Mouse (Mus musculus) liver, embryonic 15.5 days (tissue): ENCODE results near the gene Nek6. TPM values are rescaled to one million over a fixed set of nuclear protein-coding genes. Genes with fewer than 3 reads are reported as not detected.

ENCODE experiments used
- ATAC-seq: fragments of 200-750 bp; cut with Nextera tagmentation; 2 replicates; pipeline ENCODE4 v1.8.0; 2017; ENCODE audit warnings: moderate number of reproducible peaks, mild to moderate bottlenecking, moderate library complexity; ENCODE audit not compliant: insufficient read depth
- H3K27ac ChIP-seq: fragments of 300-500 bp; sonication (generic); replicated peaks from 2 replicates; pipeline ENCODE4 v1.5.1; 2015; ENCODE audit warnings: mild to moderate bottlenecking, inconsistent platforms
- H3K27me3 ChIP-seq: fragments of 300-500 bp; sonication (generic); 2 replicates; pipeline ENCODE4 v1.6.1; 2015; ENCODE audit warnings: mild to moderate bottlenecking, inconsistent platforms
- H3K36me3 ChIP-seq: fragments of 300-500 bp; sonication (generic); replicated peaks from 2 replicates; pipeline ENCODE4 v1.6.1; 2015; ENCODE audit warnings: moderate library complexity, mild to moderate bottlenecking, inconsistent platforms
- H3K4me1 ChIP-seq: fragments of 300-500 bp; sonication (generic); replicated peaks from 2 replicates; pipeline ENCODE4 v1.6.1; 2015; ENCODE audit warnings: inconsistent platforms
- H3K4me2 ChIP-seq: fragments of 300-500 bp; sonication (generic); 2 replicates; pipeline ENCODE4 v1.6.1; 2015; ENCODE audit warnings: moderate library complexity, mild to moderate bottlenecking, inconsistent platforms
- H3K4me3 ChIP-seq: fragments of 300-500 bp; sonication (generic); replicated peaks from 2 replicates; pipeline ENCODE4 v1.5.1; 2015; ENCODE audit warnings: mild to moderate bottlenecking, inconsistent platforms
- H3K9ac ChIP-seq: fragments of 300-500 bp; sonication (generic); 2 replicates; pipeline ENCODE4 v1.6.1; 2015; ENCODE audit warnings: moderate library complexity, mild to moderate bottlenecking, inconsistent platforms
- H3K9me3 ChIP-seq: fragments of 300-500 bp; sonication (generic); replicated peaks from 2 replicates; pipeline ENCODE4 v1.6.1; 2016; ENCODE audit warnings: inconsistent platforms
- WGBS: fragments of 180-500 bp; shearing (Covaris S2); methylation state at CpG from one replicate; pipeline ENCODE4 v1.1.7; 2015; ENCODE audit warnings: mixed read lengths; ENCODE audit not compliant: insufficient replicate concordance; 5-methylcytosine and 5-hydroxymethylcytosine counted together
- polyA plus RNA-seq: library from polyadenylated mRNA; unstranded; fragments of >200 nt; fragmentation: Nextera tagmentation; extraction: Ambion mirVana; gene quantifications from 2 replicates; pipeline ENCODE4 v1.2.1, GENCODE M21; 2015

Gene Nek6
- polyA plus RNA-seq, 1 experiment from 2014 or later = 36.2 TPM

DNA sequence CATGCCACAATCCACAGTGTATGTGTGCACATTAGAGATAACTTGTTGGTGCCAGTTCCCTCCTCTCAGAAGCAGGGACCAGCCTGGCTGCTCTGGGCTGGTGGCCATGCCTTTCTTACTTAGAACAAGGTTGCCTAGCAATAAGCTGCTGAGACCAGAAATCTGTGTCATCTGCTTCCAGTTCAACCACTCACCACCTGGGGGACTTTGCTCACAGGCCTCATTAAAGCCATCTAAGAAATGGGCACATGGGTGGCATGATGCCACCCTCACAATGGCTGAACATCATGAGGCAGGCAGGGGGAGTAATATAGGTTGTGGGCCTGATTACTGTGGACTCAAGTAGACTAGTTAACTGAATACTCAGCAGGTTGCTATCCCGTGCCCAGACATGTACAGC is 1.3 kb upstream of the Nek6 start:
- H3K27me3 ChIP-seq = peaks cover 75% of the 10 kb centered on the region
- H3K4me2 ChIP-seq = no peak overlapping the region
- H3K36me3 ChIP-seq = no peaks in the 10 kb centered on the region
- H3K4me1 ChIP-seq = peaks cover 52% of the 10 kb centered on the region
- no peak for ATAC-seq
- 63% methylated on average over 1 of the region's 1 CpGs for WGBS
- H3K27ac ChIP-seq = no peak overlapping the region
- H3K4me3 ChIP-seq = no peak overlapping the region
- no peaks in the 10 kb centered on the region for H3K9me3 ChIP-seq
- H3K9ac ChIP-seq = no peak overlapping the region

DNA sequence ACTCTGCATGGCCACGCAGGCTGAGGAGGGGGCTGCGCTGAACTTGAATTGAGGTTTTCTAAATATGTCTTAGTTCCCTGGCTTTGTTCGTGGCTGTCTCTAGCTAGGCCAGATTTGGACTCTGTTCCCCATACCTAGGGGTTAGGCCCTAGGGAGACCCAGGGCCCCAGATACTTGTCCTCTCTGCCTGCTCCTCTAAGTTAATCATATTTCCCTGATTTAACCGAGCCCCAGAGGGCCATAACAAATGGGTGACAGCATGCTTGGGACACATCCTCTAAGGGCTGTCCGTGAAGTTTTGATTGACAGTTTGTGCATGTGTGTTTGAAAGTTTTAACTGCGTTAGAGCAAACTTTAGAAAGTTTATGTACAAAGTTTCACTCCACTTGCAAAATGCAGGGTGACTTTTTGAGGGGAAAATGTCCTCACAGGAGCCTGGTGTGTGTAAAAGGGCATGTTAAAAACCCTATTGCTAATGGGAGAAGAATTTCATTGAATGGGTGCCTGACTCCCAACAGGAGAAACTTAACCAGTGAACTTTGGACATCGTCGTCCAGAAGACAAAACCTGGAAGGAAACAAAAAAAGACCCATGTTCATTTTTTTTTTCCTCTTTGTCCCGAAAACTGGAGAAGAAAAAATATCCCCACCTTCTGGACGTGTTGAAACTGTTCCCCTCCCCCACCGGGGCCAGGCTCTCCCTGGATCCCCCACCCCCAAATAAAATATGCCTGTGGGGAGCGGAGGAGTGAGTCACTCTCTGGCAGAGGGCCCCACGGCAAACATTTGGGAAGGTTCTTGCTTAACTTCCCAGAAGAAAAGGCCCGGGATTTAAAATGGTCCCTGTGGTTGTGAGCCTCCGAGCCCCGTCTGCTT is 1.1 kb downstream of the Nek6 start:
- 29% methylated on average over 16 of the region's 16 CpGs for WGBS
- Histone ChIP-seq H3K27ac (peak overlapping the region; percentile 72), H3K4me1 (peaks cover 60% of the 10 kb centered on the region), H3K36me3 (no peaks in the 10 kb centered on the region; the same call in 1 of the 2 replicates), H3K27me3 (peaks cover 64% of the 10 kb centered on the region), H3K9me3 (no peaks in the 10 kb centered on the region), H3K4me2 (peak overlapping the region; percentile 82), H3K9ac (peak overlapping the region; percentile 66; the same call in 1 of the 2 replicates), H3K4me3 (peak overlapping the region; percentile 69)
- no peak for ATAC-seq

DNA sequence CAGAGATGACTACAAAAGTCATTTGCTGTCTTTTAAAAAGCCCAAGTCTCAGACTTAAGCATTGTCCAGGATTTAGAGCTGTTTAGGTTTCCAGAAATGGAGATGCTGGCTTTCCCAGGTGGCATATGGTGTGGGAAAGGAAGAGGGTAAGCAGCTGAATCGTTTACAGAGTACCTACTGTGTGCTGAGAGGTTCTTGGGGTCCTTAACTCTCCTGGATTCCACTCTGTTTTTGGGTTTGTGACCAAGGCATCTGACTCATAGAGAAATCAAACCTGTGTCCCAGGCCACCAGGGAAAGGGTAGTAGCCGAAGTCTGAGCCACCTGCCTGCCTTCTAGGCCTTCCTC is 1.7 kb downstream of the Nek6 start:
- peaks cover 3% of the 10 kb centered on the region; the same call in 1 of the 2 replicates for H3K36me3 ChIP-seq
- ATAC-seq = no peak
- H3K9ac ChIP-seq = no peak overlapping the region
- H3K27ac ChIP-seq = peak overlapping the region; percentile 72
- WGBS = 67% methylated on average over 2 of the region's 2 CpGs
- peaks cover 62% of the 10 kb centered on the region for H3K27me3 ChIP-seq
- H3K4me2 ChIP-seq = peak overlapping the region; percentile 82
- no peaks in the 10 kb centered on the region for H3K9me3 ChIP-seq
- H3K4me1 ChIP-seq = peaks cover 57% of the 10 kb centered on the region
- H3K4me3 ChIP-seq = peak overlapping the region; percentile 69

DNA sequence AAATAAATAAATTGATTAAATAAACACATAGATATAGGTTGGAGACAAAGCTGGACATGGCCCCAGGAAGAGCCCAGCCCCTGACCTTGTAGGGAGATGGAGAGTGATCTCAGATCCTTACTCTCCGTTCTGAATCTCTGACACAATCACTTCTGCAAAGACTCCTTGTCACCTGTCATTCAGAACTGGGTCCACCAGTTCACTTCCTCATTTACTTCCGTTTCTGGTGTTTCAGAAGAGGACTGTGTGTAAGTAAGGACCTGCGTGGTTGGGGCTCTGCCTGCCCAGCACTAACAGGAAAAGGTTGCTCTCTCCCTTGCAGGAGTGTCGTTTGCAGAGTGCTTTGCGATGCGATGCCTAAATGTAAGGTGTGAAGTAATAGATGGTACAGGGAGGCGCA is 3.0 kb downstream of the Nek6 start:
- Histone ChIP-seq H3K27me3 (peaks cover 50% of the 10 kb centered on the region), H3K27ac (no peak overlapping the region), H3K4me1 (peaks cover 69% of the 10 kb centered on the region), H3K4me3 (no peak overlapping the region), H3K4me2 (no peak overlapping the region), H3K9me3 (no peaks in the 10 kb centered on the region), H3K9ac (no peak overlapping the region), H3K36me3 (peaks cover 3% of the 10 kb centered on the region; the same call in 1 of the 2 replicates)
- 23% methylated on average over 7 of the region's 7 CpGs for WGBS
- ATAC-seq = no peak

DNA sequence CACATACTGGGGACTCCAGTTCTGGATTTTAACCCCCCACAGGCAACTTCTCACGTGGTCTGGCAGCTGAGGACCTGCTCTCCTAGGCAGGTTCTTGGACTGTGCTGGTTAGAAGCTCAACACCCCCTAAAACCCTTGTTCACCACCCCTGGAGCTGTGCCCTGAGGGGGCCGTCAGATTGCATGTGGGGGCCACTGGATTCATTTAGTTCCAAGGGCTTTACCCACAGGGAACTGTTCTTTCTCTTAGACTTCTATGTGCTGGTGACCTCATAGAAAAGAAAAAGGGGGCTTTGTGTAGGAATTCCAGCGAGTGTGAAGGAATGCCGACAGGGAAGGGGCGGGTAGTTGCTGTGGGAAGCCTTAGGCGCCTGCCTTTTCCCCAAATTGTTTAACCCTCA is 4.0 kb downstream of the Nek6 start:
- Histone ChIP-seq H3K27ac (no peak overlapping the region; the same call in 1 of the 2 replicates), H3K9me3 (no peaks in the 10 kb centered on the region), H3K27me3 (peaks cover 40% of the 10 kb centered on the region), H3K4me2 (no peak overlapping the region), H3K4me3 (no peak overlapping the region), H3K36me3 (peaks cover 3% of the 10 kb centered on the region; the same call in 1 of the 2 replicates), H3K4me1 (peaks cover 74% of the 10 kb centered on the region), H3K9ac (no peak overlapping the region)
- WGBS = 66% methylated on average over 6 of the region's 6 CpGs
- ATAC-seq = no peak

DNA sequence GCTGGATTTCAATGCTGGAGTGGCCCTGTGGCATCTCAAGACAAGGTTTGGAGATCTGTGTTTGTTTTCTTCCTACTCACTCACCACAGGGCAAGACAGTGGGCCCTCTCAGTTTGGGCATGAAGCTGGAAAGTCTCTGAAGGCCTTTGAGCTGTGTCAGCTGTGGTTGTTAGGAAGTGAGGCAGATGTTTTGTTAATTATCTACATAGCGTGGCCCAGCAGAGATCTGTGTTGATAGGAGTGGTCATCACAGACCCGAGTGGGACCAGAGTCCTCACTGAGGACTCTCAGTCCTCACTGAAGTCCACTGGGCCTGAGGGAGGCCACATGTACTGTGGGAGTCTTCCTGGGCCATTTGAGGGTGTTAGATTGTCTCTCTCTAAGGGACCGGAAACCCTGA is 5.0 kb downstream of the Nek6 start:
- H3K4me1 ChIP-seq = peaks cover 71% of the 10 kb centered on the region
- H3K9ac ChIP-seq = no peak overlapping the region
- peaks cover 32% of the 10 kb centered on the region for H3K27me3 ChIP-seq
- no peak for ATAC-seq
- H3K9me3 ChIP-seq = no peaks in the 10 kb centered on the region
- peaks cover 3% of the 10 kb centered on the region; the same call in 1 of the 2 replicates for H3K36me3 ChIP-seq
- no peak overlapping the region for H3K27ac ChIP-seq
- 52% methylated on average over 3 of the region's 3 CpGs for WGBS
- no peak overlapping the region for H3K4me2 ChIP-seq
- no peak overlapping the region for H3K4me3 ChIP-seq

DNA sequence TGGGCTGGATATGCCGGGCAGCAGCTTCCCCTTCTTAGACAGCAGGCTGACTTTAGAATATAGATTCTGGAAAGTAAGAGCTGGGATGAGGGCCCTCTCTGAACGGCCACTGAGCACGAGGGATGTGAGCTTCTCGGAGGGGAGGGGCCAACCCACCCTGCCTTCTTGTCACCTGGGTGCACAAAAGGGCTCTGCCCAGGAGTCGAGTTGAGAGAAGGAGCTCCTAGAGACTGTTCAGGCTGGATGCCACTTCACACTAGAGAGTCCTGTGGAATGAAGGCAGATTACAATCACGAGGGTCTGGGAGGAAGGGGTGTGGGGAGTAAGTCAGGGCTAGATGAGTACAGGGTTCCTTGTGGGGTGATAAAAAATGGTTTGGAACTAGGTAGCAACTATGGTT is 5.6 kb downstream of the Nek6 start:
- Histone ChIP-seq H3K9ac (no peak overlapping the region), H3K4me3 (no peak overlapping the region), H3K27me3 (peaks cover 26% of the 10 kb centered on the region), H3K4me1 (peaks cover 69% of the 10 kb centered on the region), H3K36me3 (peaks cover 3% of the 10 kb centered on the region; the same call in 1 of the 2 replicates), H3K27ac (no peak overlapping the region), H3K9me3 (no peaks in the 10 kb centered on the region), H3K4me2 (no peak overlapping the region)
- 51% methylated on average over 6 of the region's 6 CpGs for WGBS
- no peak for ATAC-seq

DNA sequence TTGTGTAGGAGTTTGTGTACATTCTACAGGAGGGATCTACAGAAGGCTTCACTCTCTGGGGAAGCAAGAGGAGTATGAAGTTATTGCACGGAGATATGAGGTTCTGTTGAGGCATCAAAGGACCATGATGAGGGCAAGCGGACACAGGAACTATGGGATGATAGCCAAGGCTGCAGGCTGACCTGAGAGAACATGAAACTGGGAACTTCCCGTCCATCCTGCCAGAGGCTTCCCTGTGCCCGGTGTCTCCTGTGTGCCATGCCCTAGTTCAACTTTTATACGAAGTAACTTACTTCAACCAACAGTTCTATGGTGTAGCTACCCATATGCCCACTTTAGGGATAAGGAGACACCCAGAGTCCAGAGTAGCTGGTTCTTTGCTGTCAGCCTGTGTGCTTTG is 7.3 kb downstream of the Nek6 start:
- 68% methylated on average over 5 of the region's 5 CpGs for WGBS
- peaks cover 61% of the 10 kb centered on the region for H3K4me1 ChIP-seq
- no peak overlapping the region; the same call in 1 of the 2 replicates for H3K27ac ChIP-seq
- no peaks in the 10 kb centered on the region for H3K9me3 ChIP-seq
- H3K4me3 ChIP-seq = no peak overlapping the region
- ATAC-seq = no peak
- H3K4me2 ChIP-seq = no peak overlapping the region
- H3K36me3 ChIP-seq = peaks cover 3% of the 10 kb centered on the region; the same call in 1 of the 2 replicates
- peaks cover 10% of the 10 kb centered on the region for H3K27me3 ChIP-seq
- H3K9ac ChIP-seq = no peak overlapping the region

DNA sequence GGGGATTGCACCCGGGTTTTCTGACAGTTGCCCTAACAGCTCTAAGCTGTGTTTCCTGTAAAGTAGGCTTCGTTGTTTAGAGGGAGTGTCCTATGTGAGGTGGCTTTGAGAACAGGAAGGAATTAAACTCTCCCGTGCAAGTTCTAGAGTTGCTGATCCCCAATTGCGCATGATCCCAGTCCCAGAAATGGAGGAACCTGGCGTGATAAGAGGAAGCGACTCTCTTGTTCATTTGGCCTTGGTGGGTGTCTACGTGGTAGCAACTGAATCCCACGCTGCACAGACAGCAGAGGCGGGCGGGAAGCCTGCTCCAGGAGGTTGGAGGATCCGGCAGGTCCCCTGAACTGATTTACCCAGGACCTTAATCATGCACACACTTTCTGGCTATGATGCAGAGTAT is 8.5 kb downstream of the Nek6 start:
- whole genome bisulfite sequencing = 47% methylated on average over 11 of the region's 11 CpGs
- no peak overlapping the region for H3K4me3 ChIP-seq
- no peak overlapping the region for H3K27ac ChIP-seq
- H3K4me1 ChIP-seq = peaks cover 61% of the 10 kb centered on the region
- H3K36me3 ChIP-seq = peaks cover 3% of the 10 kb centered on the region; the same call in 1 of the 2 replicates
- ATAC-seq = no peak
- H3K4me2 ChIP-seq = no peak overlapping the region
- H3K9ac ChIP-seq = no peak overlapping the region
- no peaks in the 10 kb centered on the region; the same call in 1 of the 2 replicates for H3K27me3 ChIP-seq
- H3K9me3 ChIP-seq = no peaks in the 10 kb centered on the region

DNA sequence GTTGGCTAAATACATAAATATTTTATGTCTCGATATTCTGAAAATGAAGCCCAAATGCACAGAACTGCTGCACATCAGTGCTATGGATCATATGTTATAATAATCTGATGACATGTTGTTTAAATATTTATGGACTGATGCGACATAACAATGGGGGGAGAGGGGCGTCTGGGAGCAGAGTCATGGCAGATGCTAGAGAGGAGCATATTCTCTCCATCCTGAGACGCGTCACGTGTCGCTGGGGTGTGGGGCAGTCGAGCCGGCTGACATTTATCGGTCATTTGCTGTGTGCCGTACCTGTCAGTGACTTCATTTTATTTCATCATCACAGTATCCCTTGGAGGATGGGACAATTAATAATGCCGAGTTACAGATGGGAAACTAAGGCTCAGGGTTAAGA is 10.2 kb downstream of the Nek6 start:
- no peak overlapping the region for H3K27ac ChIP-seq
- H3K9ac ChIP-seq = no peak overlapping the region
- no peaks in the 10 kb centered on the region for H3K27me3 ChIP-seq
- ATAC-seq = no peak
- H3K4me3 ChIP-seq = no peak overlapping the region
- peaks cover 54% of the 10 kb centered on the region for H3K4me1 ChIP-seq
- no peak overlapping the region for H3K4me2 ChIP-seq
- 0 out of 2 replicates have a peak, but pooled peaks cover 3% of the 10 kb centered on the region for H3K36me3 ChIP-seq
- WGBS = 82% methylated on average over 12 of the region's 12 CpGs
- H3K9me3 ChIP-seq = no peaks in the 10 kb centered on the region

DNA sequence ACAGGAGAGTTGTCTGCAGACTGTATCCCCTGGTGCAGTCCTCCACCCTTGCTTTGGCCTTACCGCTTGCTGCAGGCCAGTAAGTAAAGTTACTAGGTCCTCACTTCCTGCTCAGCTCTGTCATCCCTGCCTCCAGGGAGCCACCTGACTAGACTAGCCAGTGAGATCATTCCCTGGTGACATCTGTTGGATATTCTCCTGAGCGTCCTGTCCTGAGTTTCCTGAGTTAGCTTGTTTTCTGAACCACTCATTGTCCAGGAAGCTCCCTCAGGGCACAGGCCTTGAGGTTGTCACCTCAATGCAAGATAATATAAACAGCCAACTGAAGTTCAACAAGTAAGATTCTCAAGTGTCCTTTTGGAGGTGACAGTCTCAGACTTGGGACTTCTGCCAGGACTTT is 10.9 kb downstream of the Nek6 start:
- H3K27ac ChIP-seq = 0 out of 2 replicates have a peak overlapping the region, but pooled peaks have one; percentile 24
- H3K36me3 ChIP-seq = 0 out of 2 replicates have a peak, but pooled peaks cover 3% of the 10 kb centered on the region
- no peak overlapping the region for H3K9ac ChIP-seq
- H3K4me3 ChIP-seq = no peak overlapping the region
- no peaks in the 10 kb centered on the region for H3K27me3 ChIP-seq
- ATAC-seq = no peak
- 61% methylated on average over 2 of the region's 2 CpGs for WGBS
- no peak overlapping the region for H3K4me2 ChIP-seq
- peaks cover 48% of the 10 kb centered on the region for H3K4me1 ChIP-seq
- no peaks in the 10 kb centered on the region for H3K9me3 ChIP-seq
